Mouse (Mus musculus) E14TG2a.4 (cell line): ENCODE results near the gene Rab31.

ENCODE experiments used
- CTCF ChIP-seq: conservative IDR thresholded peaks from 2 replicates; pipeline ENCODE4 v1.5.1; 2014; ENCODE audit warnings: low read length
- NANOG ChIP-seq: IDR thresholded peaks from 2 replicates; pipeline ENCODE4 v1.6.1; 2014; ENCODE audit warnings: borderline replicate concordance, low read length, mixed read lengths

DNA sequence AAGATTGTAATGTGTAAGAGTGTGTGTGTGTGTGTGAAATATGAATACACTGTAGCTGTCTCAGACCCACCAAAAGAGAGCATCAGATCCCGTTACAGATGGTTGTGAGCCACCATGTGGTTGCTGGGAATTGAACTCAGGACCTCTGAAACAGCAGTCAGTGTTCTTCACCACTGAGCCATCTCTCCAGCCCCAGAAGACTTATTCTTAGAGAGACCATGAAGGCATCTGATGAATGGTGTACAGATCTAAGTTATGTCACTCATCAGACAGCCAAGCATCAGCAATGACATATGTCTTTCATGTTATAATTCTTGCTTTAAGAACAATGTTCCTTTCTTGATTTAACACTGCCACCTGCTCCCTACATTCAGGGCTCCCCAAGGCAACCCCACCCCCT, 133.4 kb downstream of the Rab31 start:
- TF ChIP-seq CTCF (no peak), NANOG (no peak)
